Mouse (Mus musculus) forebrain, embryonic 12.5 days (tissue): Measurements from ENCODE around the gene Gm12248. TPM values are rescaled to one million over a fixed set of nuclear protein-coding genes. Genes with fewer than 3 reads are reported as not detected.
A peak's percentile ranks its signal among the peaks of the same experiment; 100 is the strongest.

Experiments
- ATAC-seq: fragments of 200-750 bp; cut with Nextera tagmentation; 2 replicates; pipeline ENCODE4 v1.8.0; 2017; ENCODE audit warnings: moderate TSS enrichment; ENCODE audit not compliant: low FRiP score
- H3K27ac ChIP-seq: fragments of 300-500 bp; sonication (generic); 2 replicates; pipeline ENCODE4 v1.5.1; 2016; ENCODE audit warnings: mild to moderate bottlenecking
- H3K27me3 ChIP-seq: fragments of 300-500 bp; sonication (generic); 2 replicates; pipeline ENCODE4 v1.6.1; 2016; ENCODE audit warnings: mild to moderate bottlenecking
- H3K36me3 ChIP-seq: fragments of 300-500 bp; sonication (generic); replicated peaks from 2 replicates; pipeline ENCODE4 v1.6.1; 2016; ENCODE audit warnings: mild to moderate bottlenecking
- H3K4me1 ChIP-seq: fragments of 300-500 bp; sonication (generic); 2 replicates; pipeline ENCODE4 v1.6.1; 2016
- H3K4me2 ChIP-seq: fragments of 300-500 bp; sonication (generic); 2 replicates; pipeline ENCODE4 v1.6.1; 2016; ENCODE audit warnings: mild to moderate bottlenecking, moderate library complexity
- H3K4me3 ChIP-seq: fragments of 300-500 bp; sonication (generic); replicated peaks from 2 replicates; pipeline ENCODE4 v1.5.1; 2016; ENCODE audit warnings: mild to moderate bottlenecking
- H3K9ac ChIP-seq: fragments of 300-500 bp; sonication (generic); 2 replicates; pipeline ENCODE4 v1.6.1; 2016; ENCODE audit warnings: mild to moderate bottlenecking
- H3K9me3 ChIP-seq: fragments of 300-500 bp; sonication (generic); 2 replicates; pipeline ENCODE4 v1.6.1; 2016
- WGBS: fragments of 180-500 bp; shearing (Covaris S2); methylation state at CpG from one replicate; pipeline ENCODE4 v1.1.7; 2016; 5-methylcytosine and 5-hydroxymethylcytosine counted together
- polyA plus RNA-seq: library from polyadenylated mRNA; unstranded; fragments of >200 nt; fragmentation: Nextera tagmentation; extraction: Ambion mirVana; gene quantifications from 2 replicates; pipeline ENCODE4 v1.2.1, GENCODE M21; 2016

The Gm12248 gene
- polyA plus RNA-seq, 1 experiment from 2014 or later: not detected

- no peak overlapping the region for H3K27ac ChIP-seq
- H3K27me3 ChIP-seq: no peaks in the 10 kb centered on the region
- H3K4me1 ChIP-seq: peaks cover 19% of the 10 kb centered on the region
- H3K9ac ChIP-seq: no peak overlapping the region
- H3K9me3 ChIP-seq: no peaks in the 10 kb centered on the region
- no peaks in the 10 kb centered on the region for H3K36me3 ChIP-seq
- no peak overlapping the region for H3K4me2 ChIP-seq
- 96% methylated on average over 2 of the region's 2 CpGs for WGBS
- H3K4me3 ChIP-seq: no peak overlapping the region
- no peak for ATAC-seq
These were observed 68.3 kb downstream of the Gm12248 start for GRCm38 (mm10) chr11:58024671-58025070.

DNA sequence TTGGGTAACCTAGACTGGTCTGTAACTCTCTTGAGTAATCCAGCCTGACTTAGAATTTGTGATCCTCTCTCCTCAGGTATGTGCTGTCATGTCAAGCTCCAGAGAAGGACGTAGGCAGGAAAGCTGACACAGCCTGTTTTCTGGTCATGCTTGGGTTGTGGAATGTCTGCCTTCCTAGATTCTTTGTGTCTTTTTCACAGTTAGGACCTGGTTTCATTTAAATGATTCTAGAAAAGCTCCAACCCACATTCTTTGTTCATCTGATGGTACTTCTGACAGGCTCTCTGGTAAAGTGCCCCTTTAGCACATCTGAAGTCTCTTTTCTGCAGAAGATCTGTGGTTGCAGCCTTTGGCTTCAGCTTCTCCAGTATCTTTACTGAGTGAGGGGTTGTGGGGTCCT lies 68.7 kb downstream of the Gm12248 start:
- no peak overlapping the region for H3K27ac ChIP-seq
- H3K36me3 ChIP-seq: no peaks in the 10 kb centered on the region
- no peaks in the 10 kb centered on the region for H3K27me3 ChIP-seq
- no peaks in the 10 kb centered on the region for H3K9me3 ChIP-seq
- 93% methylated on average over 1 of the region's 1 CpGs for WGBS
- no peak for ATAC-seq
- no peak overlapping the region for H3K4me3 ChIP-seq
- H3K4me1 ChIP-seq: peaks cover 19% of the 10 kb centered on the region
- H3K4me2 ChIP-seq: no peak overlapping the region
- no peak overlapping the region for H3K9ac ChIP-seq

DNA sequence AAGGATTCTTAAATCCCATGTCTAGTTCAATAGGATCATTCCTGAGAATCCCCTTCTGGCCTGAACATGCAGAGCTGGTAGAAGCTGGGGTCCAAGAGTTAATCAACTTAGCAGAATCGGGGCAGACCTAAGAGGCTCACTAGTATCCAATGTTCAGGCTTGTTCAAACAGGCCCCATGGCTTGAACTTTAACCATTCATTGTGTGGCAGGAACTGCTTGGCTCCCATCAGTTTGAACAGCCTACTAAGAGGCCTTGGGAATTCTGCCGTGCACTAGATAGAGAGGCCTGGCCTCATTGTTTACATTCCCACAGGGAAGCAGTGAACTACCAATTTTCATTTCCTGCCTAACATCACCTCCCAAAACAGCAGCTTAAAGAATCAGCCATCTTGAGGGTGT lies 71.3 kb downstream of the Gm12248 start:
- no peaks in the 10 kb centered on the region for H3K36me3 ChIP-seq
- no peak for ATAC-seq
- H3K9me3 ChIP-seq: no peaks in the 10 kb centered on the region
- H3K27ac ChIP-seq: no peak overlapping the region
- H3K27me3 ChIP-seq: no peaks in the 10 kb centered on the region
- WGBS: 79% methylated on average over 2 of the region's 2 CpGs
- no peak overlapping the region for H3K4me2 ChIP-seq
- H3K9ac ChIP-seq: no peak overlapping the region
- peaks cover 21% of the 10 kb centered on the region for H3K4me1 ChIP-seq
- H3K4me3 ChIP-seq: no peak overlapping the region

- WGBS: 75% methylated on average over 1 of the region's 1 CpGs
- Histone ChIP-seq H3K27me3 (no peaks in the 10 kb centered on the region), H3K36me3 (no peaks in the 10 kb centered on the region)
These were observed 71.8 kb downstream of the Gm12248 start for GRCm38 (mm10) chr11:58021095-58021494.

DNA sequence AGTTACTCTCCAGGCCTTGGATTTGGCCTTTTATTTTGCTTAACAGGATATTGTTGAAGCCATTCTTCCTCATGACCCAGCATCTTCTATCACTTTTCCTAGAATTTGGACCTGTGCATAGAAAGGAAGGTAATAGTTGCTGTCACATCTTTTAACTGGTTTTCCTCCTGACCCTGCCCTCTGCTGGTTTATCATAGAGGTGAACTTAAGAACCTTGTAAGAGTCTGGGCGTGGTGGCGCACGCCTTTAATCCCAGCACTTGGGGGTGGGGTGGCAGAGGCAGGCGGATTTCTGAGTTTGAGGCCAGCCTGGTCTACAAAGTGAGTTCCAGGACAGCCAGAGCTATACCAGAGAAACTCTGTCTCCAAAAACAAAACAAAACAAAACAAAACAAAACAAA lies 74.2 kb downstream of the Gm12248 start:
- Histone ChIP-seq H3K4me3 (no peak overlapping the region), H3K4me1 (peaks cover 30% of the 10 kb centered on the region), H3K9me3 (no peaks in the 10 kb centered on the region), H3K27me3 (no peaks in the 10 kb centered on the region), H3K36me3 (no peaks in the 10 kb centered on the region), H3K27ac (no peak overlapping the region), H3K4me2 (no peak overlapping the region), H3K9ac (no peak overlapping the region)
- ATAC-seq: no peak
- 95% methylated on average over 4 of the region's 4 CpGs for WGBS

More at GRCm38 (mm10) chr11:58021095-58021494, 71.8 kb downstream of the Gm12248 start:
- no peak overlapping the region for H3K4me2 ChIP-seq
- peaks cover 27% of the 10 kb centered on the region for H3K4me1 ChIP-seq
- no peak overlapping the region for H3K27ac ChIP-seq
- H3K9me3 ChIP-seq: no peaks in the 10 kb centered on the region
- no peak for ATAC-seq
- H3K4me3 ChIP-seq: no peak overlapping the region
- no peak overlapping the region for H3K9ac ChIP-seq

GRCm38 (mm10) chr11:58018287-58018686 lies 74.6 kb downstream of the Gm12248 start:
- H3K4me2 ChIP-seq: no peak overlapping the region
- no peak overlapping the region for H3K9ac ChIP-seq
- H3K4me3 ChIP-seq: no peak overlapping the region
- ATAC-seq: no peak
- H3K9me3 ChIP-seq: no peaks in the 10 kb centered on the region
- no peaks in the 10 kb centered on the region for H3K36me3 ChIP-seq
- 79% methylated on average over 2 of the region's 2 CpGs for WGBS
- H3K27me3 ChIP-seq: no peaks in the 10 kb centered on the region
- H3K4me1 ChIP-seq: peaks cover 30% of the 10 kb centered on the region
- H3K27ac ChIP-seq: no peak overlapping the region

DNA sequence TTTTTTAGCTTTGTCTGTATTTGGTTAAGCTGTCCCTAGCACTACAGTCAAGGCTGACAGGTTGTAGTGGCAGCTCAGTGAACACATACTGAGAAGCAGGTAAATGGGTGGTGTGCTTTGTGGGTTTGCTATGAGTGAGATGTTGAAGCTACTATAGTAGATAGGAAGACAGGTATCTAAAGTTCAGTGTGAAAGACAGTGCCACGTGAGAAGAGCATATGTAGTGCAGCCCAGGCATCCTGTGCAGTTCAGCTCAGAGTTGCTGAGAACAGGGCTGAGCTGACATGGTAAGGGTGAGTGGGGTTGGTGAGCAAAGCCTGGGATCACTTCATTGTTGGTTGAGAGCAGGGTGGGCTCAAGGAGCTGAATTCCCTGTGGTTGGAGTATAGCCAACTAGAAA lies 75.5 kb downstream of the Gm12248 start:
- Histone ChIP-seq H3K27ac (0 out of 2 replicates have a peak overlapping the region, but pooled peaks have one; percentile 0), H3K27me3 (no peaks in the 10 kb centered on the region), H3K4me2 (no peak overlapping the region), H3K36me3 (no peaks in the 10 kb centered on the region), H3K4me1 (peaks cover 30% of the 10 kb centered on the region), H3K9ac (no peak overlapping the region), H3K4me3 (no peak overlapping the region), H3K9me3 (no peaks in the 10 kb centered on the region)
- 91% methylated on average over 1 of the region's 1 CpGs for WGBS
- ATAC-seq: no peak

GRCm38 (mm10) chr11:58016371-58016770 lies 76.6 kb downstream of the Gm12248 start:
- ATAC-seq: no peak
- Histone ChIP-seq H3K27ac (no peak overlapping the region), H3K4me1 (peaks cover 28% of the 10 kb centered on the region), H3K27me3 (no peaks in the 10 kb centered on the region), H3K4me3 (no peak overlapping the region), H3K4me2 (no peak overlapping the region), H3K9me3 (no peaks in the 10 kb centered on the region), H3K36me3 (no peaks in the 10 kb centered on the region), H3K9ac (no peak overlapping the region)
- 72% methylated on average over 3 of the region's 3 CpGs for WGBS

DNA sequence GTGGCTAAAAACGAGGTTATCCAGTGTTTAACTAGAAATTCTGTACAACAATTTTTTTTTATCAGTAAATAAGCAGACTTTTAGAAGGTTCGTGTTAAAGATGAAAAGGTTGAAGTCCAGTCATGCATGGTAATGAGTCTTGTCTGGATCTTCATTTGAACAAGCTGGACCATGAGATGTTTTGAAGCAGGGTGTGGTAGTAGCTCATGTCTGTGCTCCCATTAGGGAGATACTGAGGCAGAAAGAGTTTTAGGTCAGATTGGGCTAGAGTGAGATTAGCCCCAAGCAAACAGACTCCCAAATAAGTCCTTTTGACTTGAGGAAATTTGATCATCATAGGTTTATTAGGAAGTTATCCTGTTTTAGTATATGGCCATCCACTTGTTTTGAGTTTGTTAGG lies 77.6 kb downstream of the Gm12248 start:
- Histone ChIP-seq H3K9ac (no peak overlapping the region), H3K4me2 (no peak overlapping the region), H3K36me3 (no peaks in the 10 kb centered on the region), H3K4me3 (no peak overlapping the region), H3K27ac (no peak overlapping the region), H3K27me3 (no peaks in the 10 kb centered on the region), H3K4me1 (peaks cover 32% of the 10 kb centered on the region), H3K9me3 (no peaks in the 10 kb centered on the region)
- ATAC-seq: no peak
- 69% methylated on average over 2 of the region's 2 CpGs for WGBS

DNA sequence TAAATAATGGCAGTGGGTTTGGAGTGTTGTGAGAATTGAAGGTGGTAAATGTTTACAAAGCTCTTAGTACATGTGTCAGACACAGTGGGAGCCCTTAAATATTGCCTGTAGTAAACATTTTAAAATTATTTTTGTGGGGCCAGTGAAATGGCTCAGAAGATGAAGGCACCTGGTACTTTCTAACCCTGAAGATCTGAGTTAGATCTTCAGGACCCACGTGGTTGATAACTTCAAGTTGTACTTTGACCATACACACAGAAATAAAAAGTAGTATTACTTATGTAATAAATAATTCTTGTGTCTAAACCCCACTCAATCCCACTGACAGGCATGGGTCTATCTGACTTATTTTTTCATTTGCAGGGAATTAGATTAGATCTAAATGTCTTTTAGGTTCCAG lies 78.3 kb downstream of the Gm12248 start:
- no peak for ATAC-seq

More for the DNA sequence above, 78.3 kb downstream of the Gm12248 start:
- Histone ChIP-seq H3K9ac (no peak overlapping the region), H3K36me3 (no peaks in the 10 kb centered on the region), H3K4me2 (no peak overlapping the region), H3K27ac (no peak overlapping the region), H3K4me1 (peaks cover 35% of the 10 kb centered on the region), H3K4me3 (no peak overlapping the region), H3K9me3 (no peaks in the 10 kb centered on the region), H3K27me3 (no peaks in the 10 kb centered on the region)
- WGBS: 74% methylated on average over 1 of the region's 1 CpGs

Other genes with a start within 250 kb of the Gm12248 start
- 16.0 and 17.9 TPM in 2 replicates for gene Larp1, start 84.1 kb downstream of the Gm12248 start, polyA plus RNA-seq
- gene Cnot8, start 11.0 kb upstream of the Gm12248 start, polyA plus RNA-seq: 110 and 112 TPM in 2 replicates
- 20.2 and 23.5 TPM in 2 replicates for gene Gemin5, start 75.4 kb upstream of the Gm12248 start, polyA plus RNA-seq
- gene Mrpl22, start 78.5 kb upstream of the Gm12248 start, polyA plus RNA-seq: 108 and 113 TPM in 2 replicates
- gene Igtp, start 106.4 kb upstream of the Gm12248 start, polyA plus RNA-seq: 1.6 and 1.9 TPM in 2 replicates
- 0.51 and 0.63 TPM in 2 replicates for gene Irgm2, start 106.5 kb upstream of the Gm12248 start, polyA plus RNA-seq
- not detected in 2 replicates for gene 4930438A08Rik, start 181.7 kb upstream of the Gm12248 start, polyA plus RNA-seq
- gene Zfp692, start 213.9 kb upstream of the Gm12248 start, polyA plus RNA-seq: 29.3 and 30.1 TPM in 2 replicates
- gene Zfp672, start 237.2 kb upstream of the Gm12248 start, polyA plus RNA-seq: 37.7 and 40.4 TPM in 2 replicates
- 45.2 and 51.0 TPM in 2 replicates for gene Sh3bp5l, start 237.6 kb upstream of the Gm12248 start, polyA plus RNA-seq